Mouse (Mus musculus) urinary bladder, postnatal 25 days (tissue): ENCODE measurements at regions not wholly inside any gene's neighbourhood (a gene's known extent, or its start where the extent isn't known, plus 50 kb on each side); places are given as distances from the start of the nearest gene placed in this dataset.

Source experiments
- DNase-seq: peaks from one replicate; pipeline ENCODE4 v3.0.0; 2022; ENCODE audit warnings: low spot score

DNA sequence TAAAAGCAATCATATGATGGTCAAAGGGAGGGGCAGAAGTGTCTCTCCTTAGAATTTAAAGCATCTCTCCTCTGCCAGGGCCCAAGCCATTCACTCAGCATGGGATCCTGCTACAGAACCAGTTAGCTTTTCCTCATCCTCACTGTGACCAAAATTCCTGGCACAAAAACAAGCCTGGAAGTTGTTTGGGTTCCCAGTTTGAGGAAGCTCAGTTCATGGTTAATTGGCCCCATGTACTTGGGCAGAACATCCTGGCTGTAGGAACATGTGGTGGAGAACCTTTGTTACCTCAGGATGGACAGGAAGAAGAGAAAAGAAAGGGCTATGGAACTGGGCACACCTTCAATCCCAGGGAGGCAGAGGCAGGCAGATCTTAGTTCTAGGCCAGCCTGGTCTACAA is 52.4 kb upstream of the Mfge8 start:
- DNase-seq = no peak

DNA sequence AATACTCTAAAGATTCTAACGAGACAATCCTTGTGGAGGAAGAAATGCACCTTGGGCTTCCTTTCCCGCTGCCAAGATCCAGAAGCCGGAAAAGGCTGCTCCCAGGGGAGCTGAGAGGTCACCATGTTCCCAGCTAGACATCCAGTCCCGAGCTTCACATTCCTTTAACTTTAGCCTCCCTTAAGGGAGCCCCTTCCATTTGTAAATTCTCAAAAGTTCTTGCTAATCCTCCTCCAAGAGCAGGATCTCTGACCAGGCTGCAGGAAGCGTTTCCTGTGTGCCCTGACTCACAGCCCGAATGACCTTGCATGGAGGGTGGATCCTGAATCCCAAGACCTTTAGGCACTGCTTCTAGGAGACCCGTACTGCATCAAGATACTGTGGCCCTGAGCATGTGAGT is 53.5 kb upstream of the Mfge8 start:
- DNase-seq = no peak

DNA sequence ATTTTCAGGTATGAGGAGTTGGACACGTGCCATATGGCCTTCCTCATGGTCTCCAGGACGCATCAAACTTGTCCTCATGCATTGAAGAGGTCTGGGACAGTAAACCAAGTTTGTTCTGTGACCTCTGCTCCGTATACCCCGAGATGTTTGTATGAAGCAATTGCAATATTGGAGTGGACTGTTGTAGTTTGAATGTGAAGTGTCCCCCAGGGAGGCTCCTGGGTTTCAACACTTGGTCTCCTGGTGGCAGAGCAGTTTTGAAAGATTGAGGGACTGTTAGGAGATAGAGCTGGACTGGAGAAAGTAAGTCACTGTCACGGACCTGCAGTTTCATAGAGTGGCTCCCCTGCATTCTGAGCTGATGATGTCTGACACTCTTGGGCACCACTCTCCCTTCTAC is 54.6 kb upstream of the Mfge8 start:
- no peak for DNase-seq

DNA sequence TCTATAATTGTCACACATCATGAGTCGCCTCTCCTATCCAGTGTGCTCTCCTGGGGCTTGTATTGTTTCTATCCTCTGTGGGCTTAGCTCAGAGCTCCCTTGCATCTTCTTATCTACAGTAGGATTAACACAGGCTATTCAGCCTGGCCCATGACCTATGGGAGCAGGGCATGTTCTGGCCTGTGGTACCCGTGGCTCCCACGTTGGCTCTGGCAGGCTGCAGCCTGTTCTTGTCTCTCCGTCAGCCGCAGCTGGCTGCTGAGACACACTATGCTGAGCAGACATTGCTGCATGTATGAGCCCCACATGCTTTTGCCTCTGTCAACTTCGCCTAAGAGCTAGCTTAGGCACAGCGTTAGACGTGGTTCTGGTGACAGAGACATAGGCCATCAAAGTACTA is 58.3 kb upstream of the Mfge8 start:
- peak; percentile 29 for DNase-seq

DNA sequence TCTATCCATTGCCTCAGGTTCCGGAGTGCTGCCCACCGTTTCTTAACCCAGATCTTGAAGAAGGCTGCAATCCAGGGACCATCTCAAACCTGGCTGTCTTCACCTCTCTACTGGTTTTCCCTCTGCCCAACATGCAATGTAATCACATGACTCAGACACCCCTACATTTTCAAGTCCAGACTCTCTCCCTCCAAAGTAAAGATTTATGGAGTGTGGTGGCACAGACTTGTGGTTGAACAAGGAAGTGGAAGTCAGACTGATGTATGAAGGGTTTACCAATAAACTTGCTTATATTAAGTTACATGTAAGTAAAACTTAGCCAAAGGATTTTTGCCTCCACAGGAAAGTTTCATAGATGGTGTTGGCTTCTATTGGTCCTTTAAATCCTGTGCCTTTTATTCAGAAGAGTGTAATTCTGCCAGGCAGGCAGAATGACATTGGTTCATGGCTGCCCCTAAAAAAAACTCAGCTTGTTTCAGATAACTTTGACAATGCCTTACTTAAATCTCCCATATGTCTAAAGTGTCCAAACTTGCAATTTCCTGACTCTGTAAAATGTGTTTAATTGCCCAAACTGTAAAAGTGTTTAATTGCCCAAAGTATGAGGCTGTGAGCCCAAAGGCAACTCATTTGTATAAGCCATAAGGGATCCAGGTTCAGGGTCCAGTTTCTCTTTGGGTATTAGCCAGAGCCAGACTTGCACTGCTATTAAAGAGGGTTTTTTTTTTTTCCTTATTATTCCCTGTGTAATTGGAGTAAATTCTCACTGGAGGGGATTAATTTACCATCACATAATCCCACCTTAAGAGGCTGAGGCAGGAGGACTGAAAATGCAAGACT is 61.7 kb upstream of the Mfge8 start:
- no peak for DNase-seq

DNA sequence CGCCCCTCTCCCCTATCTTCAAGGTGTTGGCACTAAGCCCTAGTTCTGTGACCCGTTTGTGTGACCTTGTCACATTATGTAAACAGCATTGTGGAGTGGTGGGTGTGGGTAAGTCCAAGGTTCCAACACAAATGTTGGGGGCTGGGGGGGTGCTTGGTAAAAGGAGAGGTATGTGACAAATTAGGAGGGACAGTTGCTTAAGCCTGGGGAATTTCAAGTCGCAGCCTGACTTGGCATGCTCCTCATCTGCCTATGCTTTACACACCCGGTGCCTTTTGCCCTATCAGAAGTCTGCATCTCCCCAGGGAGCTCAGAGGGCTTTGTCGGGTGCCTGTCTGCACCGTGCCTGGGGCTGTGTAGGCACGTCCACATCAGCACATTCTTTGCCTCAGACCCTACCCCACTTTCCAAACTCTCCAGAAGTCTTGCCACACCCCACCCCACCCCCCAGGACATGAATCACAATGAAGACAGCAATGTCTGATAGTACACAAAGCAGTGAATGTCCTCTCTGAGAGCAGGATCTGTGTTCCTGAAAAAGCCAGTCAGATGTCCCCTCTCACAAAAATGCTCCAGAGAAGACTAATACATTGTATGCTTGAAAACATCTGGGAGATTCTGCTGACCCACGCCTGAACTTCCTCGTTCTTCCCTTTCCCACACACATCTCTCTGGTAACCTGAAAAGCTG is 61.6 kb upstream of the Abhd2 start:
- peak; percentile 36 for DNase-seq

DNA sequence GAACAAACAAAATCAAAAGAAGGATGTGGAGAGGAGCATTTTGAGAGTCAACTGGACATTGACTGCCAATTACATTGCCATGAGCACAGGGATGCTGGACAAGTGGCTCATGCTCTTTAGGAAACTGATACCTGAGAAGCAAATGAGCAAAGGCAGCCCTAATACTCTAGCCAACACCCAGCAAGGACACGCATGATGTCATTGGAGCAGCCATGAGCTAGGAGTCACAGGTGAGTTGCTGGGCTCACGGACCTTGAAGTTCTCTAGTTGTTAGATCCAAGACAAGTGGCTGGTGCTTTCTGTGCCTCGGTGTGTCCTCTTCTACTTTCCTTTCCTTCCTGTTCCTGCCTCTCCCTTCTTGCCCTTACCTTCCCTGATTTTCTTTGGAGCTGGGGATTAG is 60.8 kb upstream of the Abhd2 start:
- DNase-seq = no peak

DNA sequence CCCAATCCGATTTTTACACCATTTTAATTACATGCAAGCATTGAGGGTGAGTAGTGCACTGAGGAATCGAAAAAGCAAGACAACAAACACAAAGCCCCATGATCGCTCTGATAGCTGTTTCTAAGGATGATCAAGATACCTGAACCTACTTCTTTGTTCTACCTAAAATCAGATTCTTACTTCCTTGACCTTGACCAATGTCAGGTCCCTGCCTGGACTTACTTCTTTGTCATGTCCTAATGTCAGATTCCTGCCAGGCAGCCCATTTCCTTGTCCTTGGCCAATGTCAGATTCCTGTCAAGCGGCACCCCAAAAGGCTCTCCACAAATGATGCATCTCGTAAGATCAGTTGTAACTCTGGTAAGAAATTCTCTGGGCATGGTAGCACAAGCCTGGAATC is 58.0 kb upstream of the Abhd2 start:
- DNase-seq = no peak

DNA sequence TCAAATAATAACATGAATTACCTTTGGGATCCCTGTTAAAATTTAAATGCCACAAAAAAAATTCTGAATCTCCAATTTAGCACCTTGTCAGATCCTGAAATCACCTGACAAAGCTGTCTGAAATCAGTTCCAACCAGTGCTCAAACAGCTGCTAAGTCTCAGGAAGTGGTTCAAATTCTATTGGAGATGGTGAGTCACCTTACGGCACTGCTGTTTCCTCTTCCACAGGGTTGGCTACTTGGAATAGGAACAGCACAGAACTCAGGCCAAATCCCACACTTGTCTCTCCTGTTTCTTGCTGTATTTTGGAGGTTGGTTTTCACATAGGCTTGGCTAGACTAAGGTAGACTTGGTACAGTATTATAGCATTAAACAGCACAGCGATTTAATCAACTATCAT is 55.8 kb upstream of the Abhd2 start:
- no peak for DNase-seq

DNA sequence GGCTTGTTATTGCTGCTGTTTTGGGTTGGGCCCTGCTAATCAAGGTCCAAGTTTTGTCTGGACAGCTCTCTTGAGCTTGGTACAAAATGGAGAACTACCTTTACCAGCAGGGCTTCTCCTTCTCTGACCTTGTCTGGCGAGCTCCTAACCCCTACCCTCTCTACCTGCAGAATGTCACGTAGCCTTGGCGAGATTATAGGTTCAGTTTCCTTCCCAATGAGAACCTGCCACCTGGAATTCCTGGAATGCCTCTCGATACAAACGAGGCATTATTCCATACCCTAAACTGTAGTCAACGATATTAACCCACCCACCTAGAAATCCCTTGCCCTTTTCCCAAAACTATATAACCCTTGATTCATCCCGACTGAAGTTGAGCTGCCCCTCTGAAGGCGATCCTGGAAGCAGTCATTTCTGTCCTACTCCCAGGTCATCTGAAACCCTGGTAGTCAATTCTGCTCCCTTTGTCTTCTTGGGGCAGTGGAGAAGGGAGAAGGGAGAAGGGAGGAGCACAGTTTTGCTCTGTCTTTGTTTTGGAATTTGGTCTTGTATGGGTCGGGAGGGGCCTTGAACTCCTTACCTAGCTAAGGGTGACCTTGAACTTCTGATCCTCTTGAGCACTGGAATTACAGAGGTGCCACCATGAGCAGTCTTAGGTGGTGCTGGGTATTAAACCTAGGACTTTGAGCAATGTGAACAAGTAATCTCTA is 50.2 kb upstream of the Abhd2 start:
- no peak for DNase-seq
